Mouse (Mus musculus) cerebellum, adult 2 months (tissue): ENCODE results near the gene Galnt17. TPM values are rescaled to one million over a fixed set of nuclear protein-coding genes. Genes with fewer than 3 reads are reported as not detected.

ENCODE experiments used
- DNase-seq, 2 experiments: peaks; one replicate each; pipeline ENCODE4 v3.0.0; 2021
- H3K27ac ChIP-seq: fragments of 200-500 bp; 2 replicates; pipeline ENCODE4 v1.5.1; 2012; ENCODE audit warnings: low read length, control low read depth, inconsistent platforms; ENCODE audit not compliant: insufficient read depth
- H3K27me3 ChIP-seq: fragments of 200-500 bp; 2 replicates; pipeline ENCODE4 v1.6.1; 2012; ENCODE audit warnings: inconsistent platforms, mild to moderate bottlenecking, low read length, moderate library complexity; ENCODE audit not compliant: control insufficient read depth, insufficient read depth
- H3K4me1 ChIP-seq: fragments of 200-500 bp; 2 replicates; pipeline ENCODE4 v1.6.1; 2011; ENCODE audit warnings: low read length; ENCODE audit not compliant: control insufficient read depth, insufficient read depth
- H3K4me3 ChIP-seq: fragments of 200-500 bp; replicated peaks from 2 replicates; pipeline ENCODE3; 2011; ENCODE audit warnings: mild to moderate bottlenecking, low read depth, low read length, control low read depth; ENCODE audit not compliant: insufficient read depth
- CTCF ChIP-seq: fragments of 200-500 bp; IDR thresholded peaks from 2 replicates; pipeline ENCODE4 v1.5.1; 2011; ENCODE audit warnings: low read depth, mild to moderate bottlenecking, control low read depth, low read length, moderate library complexity, borderline replicate concordance; ENCODE audit not compliant: insufficient read depth
- POLR2A ChIP-seq: fragments of 200-500 bp; IDR thresholded peaks from 2 replicates; pipeline ENCODE4 v1.6.1; 2011; ENCODE audit warnings: low read length, control low read depth, borderline replicate concordance; ENCODE audit not compliant: insufficient read depth
- WGBS: fragments of 180-500 bp; shearing (Covaris S2); methylation state at CpG from one replicate; pipeline ENCODE4 v1.1.7; 2018; 5-methylcytosine and 5-hydroxymethylcytosine counted together
- polyA plus RNA-seq: library from polyadenylated mRNA; depleted of rRNA; stranded (reverse); fragments of >200 nt; gene quantifications from 2 replicates; pipeline ENCODE4 v1.2.3, GENCODE M21; 2012; rRNA removed

The Galnt17 gene
- 22.2 and 24.6 TPM in 2 replicates for polyA plus RNA-seq

- Histone ChIP-seq H3K4me1 (peaks cover 11% of the 10 kb centered on the region), H3K27ac (peak within 1 kb of the TSS; percentile 97), H3K4me3 (peak within 1 kb of the TSS; percentile 88), H3K27me3 (no peaks in the 10 kb centered on the region)
- no peak for DNase-seq
- WGBS: 65% methylated on average over 3 of the region's 3 CpGs
- TF ChIP-seq POLR2A (no peak), CTCF (no peak)
Observed at GRCm38 (mm10) chr5:131308397-131308796, at the start of gene Galnt17. Gene Galnt17, minus strand, starts transcription at chr5:131308497.

GRCm38 (mm10) chr5:131334536-131334935 is 26.2 kb upstream of the Galnt17 start:
- WGBS: 28% methylated on average over 8 of the region's 8 CpGs
- Histone ChIP-seq H3K4me3 (no peak overlapping the region), H3K27ac (no peak overlapping the region), H3K27me3 (no peaks in the 10 kb centered on the region), H3K4me1 (no peaks in the 10 kb centered on the region)
- TF ChIP-seq POLR2A (no peak), CTCF (no peak)
- DNase-seq: no peak

GRCm38 (mm10) chr5:131321286-131321685 is 13.0 kb upstream of the Galnt17 start:
- DNase-seq: no peak
- H3K27me3 ChIP-seq: no peaks in the 10 kb centered on the region
- TF ChIP-seq POLR2A (no peak), CTCF (no peak)
- no peak overlapping the region for H3K4me3 ChIP-seq
- WGBS: 85% methylated on average over 3 of the region's 3 CpGs
- no peak overlapping the region for H3K27ac ChIP-seq
- no peaks in the 10 kb centered on the region for H3K4me1 ChIP-seq

GRCm38 (mm10) chr5:131319605-131320004 is 11.3 kb upstream of the Galnt17 start:
- no peak overlapping the region for H3K4me3 ChIP-seq
- peaks cover 3% of the 10 kb centered on the region; the same call in 1 of the 2 replicates for H3K4me1 ChIP-seq
- H3K27me3 ChIP-seq: no peaks in the 10 kb centered on the region
- H3K27ac ChIP-seq: no peak overlapping the region
- DNase-seq: no peak
- 72% methylated on average over 3 of the region's 3 CpGs for WGBS
- TF ChIP-seq CTCF: no peak
- no peak for TF ChIP-seq POLR2A

GRCm38 (mm10) chr5:131319141-131319540 is 10.8 kb upstream of the Galnt17 start:
- WGBS: 58% methylated on average over 2 of the region's 2 CpGs
- DNase-seq: no peak

GRCm38 (mm10) chr5:131315016-131315415 is 6.7 kb upstream of the Galnt17 start:
- 65% methylated on average over 4 of the region's 4 CpGs for WGBS
- no peak overlapping the region for H3K27ac ChIP-seq
- no peak overlapping the region for H3K4me3 ChIP-seq
- peaks cover 3% of the 10 kb centered on the region; the same call in 1 of the 2 replicates for H3K4me1 ChIP-seq
- TF ChIP-seq CTCF (no peak), POLR2A (no peak)
- H3K27me3 ChIP-seq: no peaks in the 10 kb centered on the region
- no peak for DNase-seq

More at GRCm38 (mm10) chr5:131319141-131319540, 10.8 kb upstream of the Galnt17 start:
- TF ChIP-seq CTCF (no peak), POLR2A (no peak)
- no peak overlapping the region for H3K4me3 ChIP-seq
- no peaks in the 10 kb centered on the region for H3K27me3 ChIP-seq
- H3K4me1 ChIP-seq: peaks cover 3% of the 10 kb centered on the region; the same call in 1 of the 2 replicates
- H3K27ac ChIP-seq: no peak overlapping the region

- 1% methylated on average over 36 of the region's 36 CpGs for WGBS
- no peaks in the 10 kb centered on the region for H3K27me3 ChIP-seq
- peak overlapping the region; percentile 97 for H3K27ac ChIP-seq
Observed at GRCm38 (mm10) chr5:131307656-131308151, 593 bp downstream of the Galnt17 start.

More at GRCm38 (mm10) chr5:131307656-131308151, 593 bp downstream of the Galnt17 start:
- Histone ChIP-seq H3K4me1 (peaks cover 11% of the 10 kb centered on the region), H3K4me3 (peak overlapping the region; percentile 88)
- TF ChIP-seq CTCF: 0 out of 2 replicates have a peak, but pooled peaks have one; percentile 1
- TF ChIP-seq POLR2A: peak; percentile 74; the same call in 1 of the 2 replicates
- peak; percentile 86 to 90 for DNase-seq
